Mouse (Mus musculus) erythroblast, embryonic 14.5 days (primary cell): Measurements from ENCODE around the gene Shank2. TPM values are rescaled to one million over a fixed set of nuclear protein-coding genes. Genes with fewer than 3 reads are reported as not detected.

ENCODE experiments used
- H3K27me3 ChIP-seq: 2 replicates; pipeline ENCODE4 v1.6.1; 2012; ENCODE audit warnings: inconsistent platforms; ENCODE audit not compliant: control insufficient read depth
- H3K36me3 ChIP-seq: 2 replicates; pipeline ENCODE4 v1.6.1; 2012; ENCODE audit warnings: mild to moderate bottlenecking, inconsistent platforms; ENCODE audit not compliant: control insufficient read depth
- H3K4me1 ChIP-seq: 2 replicates; pipeline ENCODE4 v1.6.1; 2012; ENCODE audit warnings: inconsistent platforms; ENCODE audit not compliant: control insufficient read depth
- H3K4me3 ChIP-seq: replicated peaks from 2 replicates; pipeline ENCODE3; 2012; ENCODE audit warnings: moderate library complexity, mild to moderate bottlenecking, inconsistent platforms
- H3K9me3 ChIP-seq: 2 replicates; pipeline ENCODE4 v1.6.1; 2012; ENCODE audit warnings: low read length, inconsistent platforms, mixed read lengths; ENCODE audit not compliant: control insufficient read depth
- GATA1 ChIP-seq: IDR thresholded peaks from 2 replicates; pipeline ENCODE4 v1.6.1; 2012; ENCODE audit warnings: low read length, inconsistent platforms, mixed read lengths
- TAL1 ChIP-seq: IDR thresholded peaks from 3 replicates; pipeline ENCODE4 v1.6.1; 2012; ENCODE audit warnings: low read length, inconsistent platforms, mixed read lengths
- polyA plus RNA-seq: library from polyadenylated mRNA; stranded (reverse); fragments of >175 nt; gene quantifications from 2 replicates; pipeline ENCODE4 v1.2.3, GENCODE M21; 2012

Shank2 gene
- polyA plus RNA-seq, 1 experiment, result not detected

DNA sequence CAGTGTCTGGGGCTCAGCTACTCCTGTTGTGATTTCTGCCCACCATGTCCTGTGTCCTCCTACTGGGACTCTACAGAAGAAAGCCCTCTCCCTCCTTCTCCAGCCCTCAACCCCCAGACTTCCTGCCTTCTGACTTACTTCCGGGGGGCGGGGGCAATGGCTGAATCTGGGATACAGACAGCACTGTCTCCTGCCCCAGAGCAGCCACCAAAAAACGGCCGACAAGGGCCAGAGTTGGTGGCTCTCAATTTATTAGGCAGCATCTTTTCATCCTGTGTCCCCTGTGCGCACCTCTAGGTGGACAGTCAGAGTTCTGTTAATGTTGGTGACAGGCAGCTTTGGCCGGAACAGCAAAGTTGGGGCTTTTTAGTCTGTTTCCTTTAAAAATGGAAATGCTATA, 282.0 kb downstream of the Shank2 start:
- Histone ChIP-seq H3K36me3 (no peaks in the 10 kb centered on the region), H3K4me3 (no peak overlapping the region), H3K9me3 (no peaks in the 10 kb centered on the region), H3K4me1 (no peaks in the 10 kb centered on the region), H3K27me3 (peaks cover 26% of the 10 kb centered on the region)
- TF ChIP-seq TAL1, result no peak
- no peak for TF ChIP-seq GATA1

- H3K27me3 ChIP-seq, result peaks cover 26% of the 10 kb centered on the region
- H3K9me3 ChIP-seq, result no peaks in the 10 kb centered on the region
- no peak overlapping the region for H3K4me3 ChIP-seq
- TF ChIP-seq TAL1, result no peak
- TF ChIP-seq GATA1, result no peak
- H3K36me3 ChIP-seq, result no peaks in the 10 kb centered on the region
- no peaks in the 10 kb centered on the region for H3K4me1 ChIP-seq
Observed at GRCm38 (mm10) chr7:144284241-144285065, 282.7 kb downstream of the Shank2 start.

DNA sequence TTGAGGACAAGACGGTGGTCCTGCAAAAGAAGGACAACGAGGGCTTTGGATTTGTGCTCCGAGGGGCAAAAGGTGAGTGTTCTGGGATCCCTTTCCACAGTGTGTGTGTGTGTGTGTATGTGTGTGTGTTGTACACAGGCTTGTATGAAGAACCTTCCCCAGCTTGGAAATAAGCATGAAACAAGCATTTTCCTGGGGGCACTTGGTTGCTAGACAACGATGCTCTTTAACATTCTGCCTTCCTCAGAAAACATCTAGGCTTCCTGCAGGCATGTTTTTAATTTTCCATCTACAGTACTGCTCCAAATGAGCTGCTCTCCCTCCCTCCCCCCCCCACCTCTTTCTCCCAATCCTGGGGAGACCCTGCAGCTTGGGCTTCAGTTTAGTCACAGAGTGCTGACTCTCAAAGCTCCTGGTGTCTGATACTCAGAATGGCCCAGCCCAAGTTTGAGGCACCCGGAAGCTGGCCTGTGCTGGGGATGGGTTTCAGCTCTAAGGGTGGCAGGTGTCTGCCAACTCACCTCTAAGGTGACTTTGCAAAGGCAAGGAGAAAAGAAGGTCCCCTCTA, 283.4 kb downstream of the Shank2 start:
- Histone ChIP-seq H3K4me1 (no peaks in the 10 kb centered on the region), H3K36me3 (no peaks in the 10 kb centered on the region), H3K4me3 (no peak overlapping the region), H3K9me3 (no peaks in the 10 kb centered on the region), H3K27me3 (peaks cover 26% of the 10 kb centered on the region)
- TF ChIP-seq GATA1, result no peak
- TF ChIP-seq TAL1, result no peak

DNA sequence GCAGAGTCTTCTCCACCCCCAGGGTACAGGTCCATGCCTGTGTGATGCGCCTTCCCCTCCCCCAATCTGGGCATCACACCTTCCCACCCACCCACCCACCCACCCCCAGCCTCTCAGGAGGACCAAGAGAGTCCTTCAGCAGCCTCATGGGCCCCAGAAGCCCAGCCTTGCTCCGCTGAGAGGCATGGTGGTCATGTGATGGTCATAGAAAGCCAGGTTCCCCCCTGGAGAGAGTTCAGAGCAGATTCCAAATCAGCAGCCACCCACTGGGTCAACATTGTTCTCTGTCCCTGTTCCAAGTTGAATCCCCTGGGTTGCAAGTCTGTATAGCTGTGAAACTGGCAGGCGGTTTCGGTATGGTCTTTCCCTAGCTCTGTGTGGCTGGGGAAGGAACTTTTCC, 284.2 kb downstream of the Shank2 start:
- TF ChIP-seq TAL1, result no peak
- no peak for TF ChIP-seq GATA1
- Histone ChIP-seq H3K9me3 (no peaks in the 10 kb centered on the region), H3K36me3 (no peaks in the 10 kb centered on the region), H3K27me3 (peaks cover 26% of the 10 kb centered on the region), H3K4me3 (no peak overlapping the region), H3K4me1 (no peaks in the 10 kb centered on the region)

DNA sequence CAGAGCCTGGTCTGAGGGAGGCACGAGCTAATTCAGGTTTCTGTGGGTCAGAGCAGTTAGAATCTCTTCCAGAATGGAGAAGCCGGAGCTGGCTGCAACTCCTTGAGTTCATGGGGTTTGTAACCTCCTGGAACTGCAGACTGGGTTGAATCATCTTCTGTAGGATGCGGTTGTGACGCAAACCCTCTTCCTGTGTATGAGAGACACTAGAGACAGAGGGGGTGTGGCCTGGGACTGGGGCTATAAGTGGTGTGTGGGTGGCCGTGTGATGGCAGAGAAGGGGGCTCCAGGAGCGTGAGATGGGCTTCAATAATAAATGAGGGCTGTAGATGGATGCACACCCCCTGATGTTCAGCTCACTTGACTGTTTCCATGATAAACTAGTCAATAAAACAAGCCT, 286.3 kb downstream of the Shank2 start:
- Histone ChIP-seq H3K27me3 (peaks cover 24% of the 10 kb centered on the region), H3K36me3 (no peaks in the 10 kb centered on the region), H3K4me3 (no peak overlapping the region), H3K9me3 (no peaks in the 10 kb centered on the region), H3K4me1 (no peaks in the 10 kb centered on the region)
- no peak for TF ChIP-seq TAL1

GRCm38 (mm10) chr7:144291478-144291877, 289.8 kb downstream of the Shank2 start:
- Histone ChIP-seq H3K27me3 (no peaks in the 10 kb centered on the region), H3K36me3 (no peaks in the 10 kb centered on the region), H3K9me3 (no peaks in the 10 kb centered on the region), H3K4me3 (no peak overlapping the region), H3K4me1 (no peaks in the 10 kb centered on the region)
- TF ChIP-seq GATA1 (no peak), TAL1 (no peak)

DNA sequence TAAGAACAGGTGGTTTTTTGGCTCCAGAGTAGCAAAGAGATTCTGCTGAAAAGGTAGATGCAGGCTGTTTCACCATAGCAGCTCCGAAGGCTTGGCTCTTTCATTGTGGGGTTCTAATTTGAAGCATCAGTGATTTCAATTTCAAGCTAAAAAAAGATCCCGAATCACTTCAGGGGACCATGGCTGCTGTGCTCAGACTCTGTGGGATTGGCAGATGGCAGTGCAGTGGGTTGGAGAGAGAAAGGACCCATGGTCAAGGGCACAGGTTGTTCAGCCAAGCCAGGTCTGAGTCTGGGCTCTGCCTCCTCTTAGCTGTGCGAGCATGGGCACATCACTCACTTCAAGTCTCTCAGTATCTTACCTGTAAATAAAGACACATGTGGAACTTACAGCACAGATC, 291.9 kb downstream of the Shank2 start:
- Histone ChIP-seq H3K27me3 (no peaks in the 10 kb centered on the region), H3K36me3 (no peaks in the 10 kb centered on the region), H3K9me3 (no peaks in the 10 kb centered on the region), H3K4me1 (no peaks in the 10 kb centered on the region), H3K4me3 (no peak overlapping the region)
- TF ChIP-seq GATA1 (no peak), TAL1 (no peak)

GRCm38 (mm10) chr7:144294239-144295200, 292.8 kb downstream of the Shank2 start:
- Histone ChIP-seq H3K9me3 (no peaks in the 10 kb centered on the region), H3K36me3 (no peaks in the 10 kb centered on the region), H3K4me3 (no peak overlapping the region), H3K27me3 (no peaks in the 10 kb centered on the region), H3K4me1 (no peaks in the 10 kb centered on the region)
- TF ChIP-seq GATA1 (no peak), TAL1 (no peak)

DNA sequence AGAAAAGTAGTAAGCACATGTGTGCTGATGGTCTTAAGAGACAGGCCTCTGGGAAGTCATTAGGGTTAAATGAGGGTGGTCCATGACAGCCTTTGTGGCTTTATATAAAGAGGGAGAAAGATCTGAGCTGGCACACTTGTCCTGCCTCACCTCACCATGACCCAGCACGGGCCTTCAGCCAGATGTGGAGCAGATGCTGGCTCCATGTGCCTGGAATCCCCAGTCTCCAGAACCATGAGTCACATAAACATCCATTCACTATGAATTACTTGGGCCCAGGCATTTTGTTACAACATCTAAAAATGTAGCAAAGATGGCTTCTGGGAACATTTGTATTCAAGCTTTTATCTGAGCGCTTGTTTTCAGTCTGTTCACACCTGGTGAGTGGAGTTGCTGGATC, 297.6 kb downstream of the Shank2 start:
- TF ChIP-seq GATA1, result no peak
- no peak for TF ChIP-seq TAL1
- Histone ChIP-seq H3K4me1 (no peaks in the 10 kb centered on the region), H3K4me3 (no peak overlapping the region), H3K9me3 (no peaks in the 10 kb centered on the region), H3K36me3 (no peaks in the 10 kb centered on the region), H3K27me3 (no peaks in the 10 kb centered on the region)
